Mouse (Mus musculus) adrenal gland, postnatal 25 days (tissue): ENCODE measurements at regions not wholly inside any gene's neighbourhood (a gene's known extent, or its start where the extent isn't known, plus 50 kb on each side); places are given as distances from the start of the nearest gene placed in this dataset.

Experiments
- DNase-seq: peaks from one replicate; pipeline ENCODE4 v3.0.0; 2021; ENCODE audit warnings: mixed read lengths

GRCm38 (mm10) chr5:43089941-43090340, 143.0 kb upstream of the Cpeb2 start:
- no peak for DNase-seq

- no peak for DNase-seq
Measured at GRCm38 (mm10) chr5:43093647-43094326, 139.2 kb upstream of the Cpeb2 start.

- DNase-seq, result peak; percentile 5
Measured at GRCm38 (mm10) chr5:43094329-43094898, 138.6 kb upstream of the Cpeb2 start.

- DNase-seq, result no peak
Measured at GRCm38 (mm10) chr5:43102000-43102459, 130.9 kb upstream of the Cpeb2 start.

- DNase-seq, result no peak
Measured at GRCm38 (mm10) chr5:43102590-43102989, 130.4 kb upstream of the Cpeb2 start.

- no peak for DNase-seq
Measured at GRCm38 (mm10) chr5:43103728-43104127, 129.2 kb upstream of the Cpeb2 start.

- DNase-seq, result no peak
Measured at GRCm38 (mm10) chr5:43105528-43105927, 127.4 kb upstream of the Cpeb2 start.

GRCm38 (mm10) chr5:43107436-43108259, 125.3 kb upstream of the Cpeb2 start:
- no peak for DNase-seq

- no peak for DNase-seq
Measured at GRCm38 (mm10) chr5:43108260-43108589, 124.7 kb upstream of the Cpeb2 start.

- DNase-seq, result no peak
Measured at GRCm38 (mm10) chr5:43110122-43110521, 122.8 kb upstream of the Cpeb2 start.

- DNase-seq, result no peak
Measured at GRCm38 (mm10) chr5:43111740-43112139, 121.2 kb upstream of the Cpeb2 start.

GRCm38 (mm10) chr5:43113405-43114119, 119.4 kb upstream of the Cpeb2 start:
- DNase-seq, result peak; percentile 7

GRCm38 (mm10) chr5:43115507-43115906, 117.5 kb upstream of the Cpeb2 start:
- DNase-seq, result no peak

GRCm38 (mm10) chr5:43116821-43117220, 116.1 kb upstream of the Cpeb2 start:
- peak; percentile 11 for DNase-seq

GRCm38 (mm10) chr5:43121065-43121464, 111.9 kb upstream of the Cpeb2 start:
- DNase-seq, result no peak

GRCm38 (mm10) chr5:43124301-43124700, 108.7 kb upstream of the Cpeb2 start:
- no peak for DNase-seq

GRCm38 (mm10) chr5:43125774-43126536, 107.0 kb upstream of the Cpeb2 start:
- DNase-seq, result no peak

GRCm38 (mm10) chr5:43130377-43130776, 102.6 kb upstream of the Cpeb2 start:
- no peak for DNase-seq

GRCm38 (mm10) chr5:43130901-43131557, 101.9 kb upstream of the Cpeb2 start:
- no peak for DNase-seq

- DNase-seq, result no peak
Measured at GRCm38 (mm10) chr5:43133672-43134071, 99.3 kb upstream of the Cpeb2 start.

GRCm38 (mm10) chr5:43136142-43136541, 96.8 kb upstream of the Cpeb2 start:
- DNase-seq, result no peak
